Mouse (Mus musculus) ES-Bruce4 (cell line): ENCODE data around the gene Celf5. TPM values are rescaled to one million over a fixed set of nuclear protein-coding genes. Genes with fewer than 3 reads are reported as not detected.
A peak's percentile ranks its signal among the peaks of the same experiment; 100 is the strongest.

Experiments used
- H3K27ac ChIP-seq: 2 replicates; pipeline ENCODE4 v1.5.1; 2012; ENCODE audit warnings: low read length, inconsistent platforms; ENCODE audit not compliant: insufficient read depth
- H3K27me3 ChIP-seq: 2 replicates; pipeline ENCODE4 v1.6.1; 2012; ENCODE audit warnings: mild to moderate bottlenecking, low read length, inconsistent platforms; ENCODE audit not compliant: control insufficient read depth, poor library complexity, insufficient read depth, severe bottlenecking
- H3K36me3 ChIP-seq: 2 replicates; pipeline ENCODE4 v1.6.1; 2012; ENCODE audit warnings: inconsistent platforms, mild to moderate bottlenecking, low read length, moderate library complexity; ENCODE audit not compliant: control insufficient read depth, poor library complexity, insufficient read depth, severe bottlenecking
- H3K4me1 ChIP-seq: one replicate; pipeline ENCODE4 v1.8.1; 2011; ENCODE audit warnings: low read length; ENCODE audit not compliant: control insufficient read depth, insufficient read depth
- H3K4me3 ChIP-seq: 2 replicates; pipeline ENCODE4 v1.5.1; 2011; ENCODE audit warnings: low read depth, mild to moderate bottlenecking, low read length
- H3K9ac ChIP-seq: 2 replicates; pipeline ENCODE4 v1.6.1; 2012; ENCODE audit warnings: low read depth, mild to moderate bottlenecking, inconsistent platforms; ENCODE audit not compliant: poor library complexity, severe bottlenecking
- H3K9me3 ChIP-seq: replicated peaks from 2 replicates; pipeline ENCODE4 v1.6.1; 2012; ENCODE audit warnings: mild to moderate bottlenecking, low read length, inconsistent platforms; ENCODE audit not compliant: control insufficient read depth, poor library complexity, insufficient read depth, severe bottlenecking
- CTCF ChIP-seq: IDR thresholded peaks from one replicate; pipeline ENCODE4 v1.8.1; 2011; ENCODE audit warnings: low read depth, low read length
- EP300 ChIP-seq: IDR thresholded peaks from 2 replicates; pipeline ENCODE4 v1.6.1; 2011; ENCODE audit warnings: low read depth, low read length; ENCODE audit not compliant: insufficient read depth
- POLR2A ChIP-seq: IDR thresholded peaks from one replicate; pipeline ENCODE4 v1.8.1; 2011; ENCODE audit warnings: low read length; ENCODE audit not compliant: insufficient read depth
- polyA plus RNA-seq: library from polyadenylated mRNA; stranded (reverse); fragments of >200 nt; gene quantifications from 2 replicates; pipeline ENCODE4 v1.2.4, GENCODE M21; 2011; ENCODE audit warnings: low read depth; ENCODE audit not compliant: missing spikeins, insufficient read depth, insufficient read length

The Celf5 gene
- polyA plus RNA-seq, 1 experiment, result 27.5 TPM

GRCm38 (mm10) chr10:81426081-81426671 lies 56.3 kb downstream of the Celf5 start:
- H3K36me3 ChIP-seq, result no peaks in the 10 kb centered on the region
- peak overlapping the region; percentile 73 for H3K9ac ChIP-seq
- H3K9me3 ChIP-seq, result no peaks in the 10 kb centered on the region
- H3K27ac ChIP-seq, result no peak overlapping the region
- peak overlapping the region; percentile 64 for H3K4me3 ChIP-seq
- H3K27me3 ChIP-seq, result no peaks in the 10 kb centered on the region
- H3K4me1 ChIP-seq, result peaks cover 2% of the 10 kb centered on the region
- TF ChIP-seq POLR2A, result no peak
- no peak for TF ChIP-seq CTCF
- TF ChIP-seq EP300, result no peak

- TF ChIP-seq CTCF, result no peak
- no peak for TF ChIP-seq EP300
- H3K4me3 ChIP-seq, result no peak overlapping the region
- H3K27ac ChIP-seq, result no peak overlapping the region
- H3K36me3 ChIP-seq, result no peaks in the 10 kb centered on the region
- H3K4me1 ChIP-seq, result peaks cover 4% of the 10 kb centered on the region
- H3K27me3 ChIP-seq, result no peaks in the 10 kb centered on the region
- 0 out of 2 replicates have a peak overlapping the region, but pooled peaks have one; percentile 73 for H3K9ac ChIP-seq
- H3K9me3 ChIP-seq, result no peaks in the 10 kb centered on the region
Measured at GRCm38 (mm10) chr10:81425236-81425850, 57.2 kb downstream of the Celf5 start.

- peaks cover 4% of the 10 kb centered on the region for H3K4me1 ChIP-seq
- no peaks in the 10 kb centered on the region for H3K9me3 ChIP-seq
- peak overlapping the region; percentile 3; the same call in 1 of the 2 replicates for H3K4me3 ChIP-seq
- no peaks in the 10 kb centered on the region for H3K36me3 ChIP-seq
- H3K27me3 ChIP-seq, result no peaks in the 10 kb centered on the region
- no peak overlapping the region for H3K27ac ChIP-seq
- TF ChIP-seq EP300 (no peak), CTCF (no peak), POLR2A (no peak)
- H3K9ac ChIP-seq, result no peak overlapping the region
Measured at GRCm38 (mm10) chr10:81424246-81425051, 58.1 kb downstream of the Celf5 start.

GRCm38 (mm10) chr10:81423476-81424245 lies 58.8 kb downstream of the Celf5 start:
- no peak for TF ChIP-seq EP300
- no peak for TF ChIP-seq CTCF
- TF ChIP-seq POLR2A, result no peak
- Histone ChIP-seq H3K9me3 (no peaks in the 10 kb centered on the region), H3K36me3 (no peaks in the 10 kb centered on the region), H3K27ac (no peak overlapping the region), H3K4me1 (peaks cover 9% of the 10 kb centered on the region), H3K4me3 (no peak overlapping the region), H3K9ac (no peak overlapping the region), H3K27me3 (no peaks in the 10 kb centered on the region)

GRCm38 (mm10) chr10:81422661-81423217 lies 59.8 kb downstream of the Celf5 start:
- no peaks in the 10 kb centered on the region for H3K27me3 ChIP-seq
- H3K4me3 ChIP-seq, result no peak overlapping the region

More at GRCm38 (mm10) chr10:81422661-81423217, 59.8 kb downstream of the Celf5 start:
- no peak overlapping the region for H3K9ac ChIP-seq
- no peaks in the 10 kb centered on the region for H3K9me3 ChIP-seq
- no peaks in the 10 kb centered on the region for H3K36me3 ChIP-seq
- TF ChIP-seq POLR2A (no peak), EP300 (no peak), CTCF (no peak)
- H3K4me1 ChIP-seq, result peaks cover 12% of the 10 kb centered on the region
- H3K27ac ChIP-seq, result no peak overlapping the region
